Mouse (Mus musculus): ENCODE measurements around the gene Bgn.

Gene Bgn

DNA sequence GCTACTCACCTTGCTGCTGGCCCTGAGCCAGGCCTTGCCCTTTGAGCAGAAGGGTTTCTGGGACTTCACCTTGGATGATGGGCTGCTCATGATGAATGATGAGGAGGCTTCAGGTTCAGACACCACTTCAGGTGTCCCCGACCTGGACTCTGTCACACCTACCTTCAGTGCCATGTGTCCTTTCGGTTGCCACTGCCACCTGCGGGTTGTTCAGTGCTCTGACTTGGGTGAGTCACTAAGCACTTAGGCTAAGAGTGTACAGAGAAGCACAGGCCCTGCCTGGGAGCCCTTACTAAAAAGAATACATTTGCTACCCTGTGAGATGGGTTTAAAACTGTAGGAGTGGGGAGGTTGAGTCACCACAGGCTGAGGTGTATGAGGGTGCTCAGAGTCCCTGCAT is 7.4 kb downstream of the Bgn start:
- no peak for DNase-seq

- DNase-seq: peak; percentile 65
These were observed 10.2 kb downstream of the Bgn start for GRCm38 (mm10) chrX:73493567-73493966.

GRCm38 (mm10) chrX:73496746-73497145 is 13.3 kb downstream of the Bgn start:
- no peak for DNase-seq

GRCm38 (mm10) chrX:73505130-73505735 is 21.8 kb downstream of the Bgn start:
- no peak for DNase-seq

GRCm38 (mm10) chrX:73506577-73506976 is 23.2 kb downstream of the Bgn start:
- DNase-seq: no peak

DNA sequence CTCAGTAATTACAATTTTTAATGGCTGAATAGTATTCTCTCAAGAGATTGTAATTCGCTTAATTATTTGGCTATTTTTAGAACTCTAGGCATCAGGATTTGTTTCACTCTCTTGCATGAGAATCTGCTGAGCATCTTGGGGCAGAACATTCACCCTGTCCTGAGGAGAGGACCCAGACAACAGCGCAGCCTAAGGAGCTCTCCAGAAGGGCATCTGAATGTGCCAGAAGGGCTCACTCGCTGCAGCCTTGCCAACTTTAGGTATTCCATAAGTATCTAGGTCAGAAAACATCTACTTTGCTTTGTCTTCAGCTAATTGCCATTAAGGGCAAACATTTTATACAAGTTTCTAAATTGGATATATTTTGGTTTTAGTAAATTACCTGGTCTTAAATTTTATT is 25.8 kb downstream of the Bgn start:
- DNase-seq: no peak

- no peak for DNase-seq
These were observed 29.5 kb downstream of the Bgn start for GRCm38 (mm10) chrX:73512904-73513303.

GRCm38 (mm10) chrX:73516556-73516955 is 33.2 kb downstream of the Bgn start:
- DNase-seq: no peak

GRCm38 (mm10) chrX:73517060-73517600 is 33.7 kb downstream of the Bgn start:
- no peak for DNase-seq

GRCm38 (mm10) chrX:73520692-73521091 is 37.3 kb downstream of the Bgn start:
- DNase-seq: no peak

- DNase-seq: no peak
These were observed 41.2 kb downstream of the Bgn start for GRCm38 (mm10) chrX:73524318-73525222.

- no peak for DNase-seq
These were observed 42.1 kb downstream of the Bgn start for GRCm38 (mm10) chrX:73525223-73526140.

DNA sequence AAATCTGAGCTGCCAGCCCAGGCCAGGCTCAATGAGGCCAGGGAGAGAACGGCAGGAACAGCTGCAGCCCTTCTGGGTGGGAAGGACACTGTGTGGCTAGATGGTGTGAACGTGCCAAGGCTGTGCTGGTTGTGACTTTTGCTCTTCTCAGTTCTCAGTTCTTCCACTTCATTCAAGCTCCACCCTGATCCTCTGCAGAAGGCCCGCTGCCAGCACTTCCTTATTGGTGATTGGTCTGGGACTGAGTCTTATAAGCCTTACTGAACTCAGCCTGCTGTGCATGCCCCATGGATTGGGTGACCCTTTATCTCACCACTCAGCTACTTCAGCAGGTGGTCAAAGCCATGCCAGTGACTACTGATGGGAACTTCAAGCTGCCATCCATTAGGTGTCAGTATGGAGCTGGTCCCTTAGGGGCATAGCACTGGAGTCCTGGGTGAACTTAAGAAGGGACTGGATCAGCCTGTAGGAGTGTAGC is 43.0 kb downstream of the Bgn start:
- DNase-seq: peak; percentile 3

- DNase-seq: no peak
These were observed 54.5 kb downstream of the Bgn start for GRCm38 (mm10) chrX:73537875-73538274.

DNA sequence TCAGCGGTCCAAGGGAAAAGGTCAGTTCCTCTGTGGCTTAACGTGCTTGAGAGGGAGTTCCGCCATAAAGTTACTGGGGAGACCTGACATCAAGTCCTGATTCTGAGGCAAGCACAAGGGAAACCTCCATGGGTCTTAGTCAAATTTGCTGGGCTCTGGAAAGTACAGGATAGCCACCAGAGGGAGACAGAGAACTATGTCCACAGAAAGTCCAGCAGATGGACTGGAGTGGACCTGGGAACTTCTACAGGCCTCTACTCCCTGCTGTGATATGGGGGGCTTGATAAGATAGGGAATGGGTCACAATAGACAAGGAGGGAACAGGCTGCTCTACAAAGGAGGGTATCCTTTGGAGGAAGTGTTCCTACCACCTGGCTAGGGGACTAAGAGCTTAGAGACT is 59.9 kb downstream of the Bgn start:
- DNase-seq: no peak
